Mouse (Mus musculus): ENCODE results near the gene Ifit3b. TPM values are rescaled to one million over a fixed set of nuclear protein-coding genes. Genes with fewer than 3 reads are reported as not detected.
"Not testable (repeated sequence)": the region's sequence is repeated elsewhere in the genome, so short reads cannot be mapped to it uniquely, and the experiment has no call there.

Gene Ifit3b
- polyA plus RNA-seq, 1 experiment from 2014 or later, result 0.49 TPM

DNA sequence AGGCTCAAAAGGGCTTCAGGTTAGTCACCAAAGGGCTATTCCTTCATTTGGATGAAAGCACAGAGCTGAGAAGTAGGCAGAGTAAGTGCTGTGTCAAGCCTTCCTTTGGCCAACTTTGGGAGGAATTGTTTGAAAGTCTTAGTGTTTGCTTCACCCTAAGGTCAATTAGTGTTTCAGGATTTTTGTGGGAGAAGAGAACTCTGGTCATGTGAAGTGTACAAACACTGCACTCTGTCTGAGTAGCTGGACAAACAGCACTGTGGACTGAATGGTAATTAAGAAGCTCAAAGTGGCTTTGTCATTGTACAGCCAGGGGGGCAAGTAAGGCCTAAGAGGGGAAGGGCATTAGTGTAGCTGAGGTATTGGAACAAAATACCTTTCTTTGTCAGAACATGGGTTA is 23.7 kb downstream of the Ifit3b start:
- Histone ChIP-seq H3K4me1 (ENCODE audit: control insufficient read depth, insufficient read depth, low read length) (no peaks in the 10 kb centered on the region), H3K9me3 (replicated peaks; ENCODE audit: control insufficient read depth, low read length) (no peaks in the 10 kb centered on the region), H3K9ac (ENCODE audit: low read length) (no peak overlapping the region), H3K27ac (ENCODE audit: low read length) (no peak overlapping the region), H3K36me3 (ENCODE audit: control insufficient read depth, insufficient read depth) (no peaks in the 10 kb centered on the region), H3K4me3 (ENCODE audit: low read length) (no peak overlapping the region), H3K4me2 (ENCODE audit: low read depth, low read length) (no peak overlapping the region), H3K27me3 (ENCODE audit: control insufficient read depth, insufficient read depth, low read length) (no peaks in the 10 kb centered on the region; the same call in 1 of the 2 replicates)
- ATAC-seq (replicated peaks; ENCODE audit: extremely low read depth, insufficient read depth, low FRiP score), result no peak

DNA sequence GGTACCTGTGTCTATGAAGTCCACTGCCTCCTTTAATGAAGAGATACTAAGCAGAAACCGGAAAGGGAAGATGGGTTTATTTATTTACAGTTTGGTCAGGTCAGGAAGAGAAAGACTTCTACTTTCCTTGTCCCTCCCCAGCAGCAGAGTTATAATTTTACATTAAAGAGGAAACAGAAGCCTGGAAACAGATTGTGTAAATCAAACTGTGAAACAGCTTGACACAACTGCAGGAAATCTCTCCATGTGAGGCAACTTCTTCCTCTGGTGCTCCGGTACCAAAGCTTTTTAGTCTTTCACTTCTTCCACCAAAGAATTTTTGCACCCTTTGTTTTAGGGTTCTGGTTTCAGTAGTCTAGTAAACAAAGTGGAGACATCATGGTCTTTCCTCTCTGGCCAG is 25.7 kb downstream of the Ifit3b start:
- H3K27me3 ChIP-seq (ENCODE audit: control insufficient read depth, insufficient read depth, low read length), result no peaks in the 10 kb centered on the region; the same call in 1 of the 2 replicates
- 57% methylated on average over 2 of the region's 2 CpGs for WGBS
- ATAC-seq (replicated peaks; ENCODE audit: extremely low read depth, insufficient read depth, low FRiP score), result no peak
- H3K4me2 ChIP-seq (ENCODE audit: low read depth, low read length), result no peak overlapping the region
- no peaks in the 10 kb centered on the region for H3K36me3 ChIP-seq (ENCODE audit: control insufficient read depth, insufficient read depth)
- H3K9ac ChIP-seq (ENCODE audit: low read length), result no peak overlapping the region
- no peak overlapping the region for H3K4me3 ChIP-seq (ENCODE audit: low read length)
- no peaks in the 10 kb centered on the region for H3K9me3 ChIP-seq (replicated peaks; ENCODE audit: control insufficient read depth, low read length)
- no peaks in the 10 kb centered on the region for H3K4me1 ChIP-seq (ENCODE audit: control insufficient read depth, insufficient read depth, low read length)
- no peak overlapping the region for H3K27ac ChIP-seq (ENCODE audit: low read length)

DNA sequence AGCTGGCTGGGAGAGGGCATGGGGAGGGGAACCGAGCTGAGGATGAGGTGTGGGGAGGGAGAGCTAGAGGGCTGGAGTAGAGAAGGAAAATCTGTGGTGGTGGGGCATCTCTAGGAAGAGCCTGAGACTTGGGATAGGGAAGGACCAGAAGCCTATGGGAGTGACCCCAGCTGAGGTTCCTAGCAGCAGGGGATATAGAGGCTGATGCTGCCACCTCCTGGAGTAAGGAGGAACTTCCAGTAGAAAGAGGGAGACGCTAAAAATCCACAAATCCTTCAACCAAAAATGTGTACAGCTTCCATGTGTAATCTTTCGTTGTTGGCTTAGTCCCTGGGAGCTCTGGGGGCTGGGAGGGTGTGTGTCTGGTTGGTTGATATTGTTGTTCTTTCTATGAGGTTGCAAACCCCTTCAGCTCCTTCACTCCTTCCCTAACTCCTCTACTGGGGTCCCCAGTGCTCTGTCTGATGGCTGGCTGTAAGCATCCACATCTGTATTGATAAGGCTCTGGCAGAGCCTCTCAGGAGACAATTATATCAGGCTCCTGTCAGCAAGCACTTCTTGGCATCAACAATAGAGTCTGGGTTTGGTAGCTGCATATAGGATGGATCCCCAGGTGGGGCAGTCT is 29.3 kb downstream of the Ifit3b start:
- Histone ChIP-seq H3K27ac (ENCODE audit: low read length) (no peak overlapping the region), H3K27me3 (ENCODE audit: control insufficient read depth, insufficient read depth, low read length) (no peaks in the 10 kb centered on the region), H3K4me1 (ENCODE audit: control insufficient read depth, insufficient read depth, low read length) (no peaks in the 10 kb centered on the region), H3K4me2 (ENCODE audit: low read depth, low read length) (no peak overlapping the region), H3K36me3 (ENCODE audit: control insufficient read depth, insufficient read depth) (no peaks in the 10 kb centered on the region), H3K4me3 (ENCODE audit: low read length) (no peak overlapping the region), H3K9ac (ENCODE audit: low read length) (no peak overlapping the region), H3K9me3 (replicated peaks; ENCODE audit: control insufficient read depth, low read length) (no peaks in the 10 kb centered on the region)
- peak; percentile 65; the same call in 1 of the 2 replicates for ATAC-seq (replicated peaks; ENCODE audit: extremely low read depth, insufficient read depth, low FRiP score)
- 11% methylated on average over 3 of the region's 3 CpGs for WGBS

DNA sequence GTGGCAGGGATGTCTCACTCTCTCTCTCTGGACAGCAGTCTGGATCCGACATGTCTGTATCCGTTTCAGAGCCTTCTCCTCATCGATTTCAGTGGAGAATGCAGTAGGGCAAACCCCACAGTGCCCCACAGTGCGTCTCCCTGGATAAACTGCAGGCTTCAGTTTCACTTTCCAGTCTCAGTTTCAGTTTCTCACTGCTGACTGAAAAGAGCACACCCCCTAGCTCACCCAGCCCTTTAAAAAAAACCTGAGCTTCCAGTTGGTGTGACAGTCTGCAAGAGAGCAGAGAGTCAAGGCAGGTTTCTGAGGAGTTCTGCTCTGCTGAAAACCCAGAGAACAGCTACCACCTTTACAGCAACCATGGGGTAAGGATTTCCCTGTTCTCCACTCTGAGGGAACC is 32.9 kb downstream of the Ifit3b start, which contains the start of the genes Ifit1bl2 and Ifit1:
Ifit1bl2 (minus strand) TSS at position 121 of the 400 bp plus-strand sequence.
Ifit1 (plus strand) TSS at position 249 of the 400 bp plus-strand sequence.
- Histone ChIP-seq H3K36me3 (ENCODE audit: control insufficient read depth, insufficient read depth) (no peaks in the 10 kb centered on the region), H3K27me3 (ENCODE audit: control insufficient read depth, insufficient read depth, low read length) (no peaks in the 10 kb centered on the region), H3K9me3 (replicated peaks; ENCODE audit: control insufficient read depth, low read length) (no peaks in the 10 kb centered on the region), H3K4me1 (ENCODE audit: control insufficient read depth, insufficient read depth, low read length) (no peaks in the 10 kb centered on the region), H3K4me3 (ENCODE audit: low read length) (peak within 1 kb of the TSS; percentile 9; the same call in 1 of the 2 replicates), H3K27ac (ENCODE audit: low read length) (no peak within 1 kb of the TSS), H3K4me2 (ENCODE audit: low read depth, low read length) (peak within 1 kb of the TSS; percentile 53), H3K9ac (ENCODE audit: low read length) (peak within 1 kb of the TSS; percentile 21; the same call in 1 of the 2 replicates)
- 25% methylated on average over 4 of the region's 4 CpGs for WGBS
- ATAC-seq (replicated peaks; ENCODE audit: extremely low read depth, insufficient read depth, low FRiP score), result no peak

DNA sequence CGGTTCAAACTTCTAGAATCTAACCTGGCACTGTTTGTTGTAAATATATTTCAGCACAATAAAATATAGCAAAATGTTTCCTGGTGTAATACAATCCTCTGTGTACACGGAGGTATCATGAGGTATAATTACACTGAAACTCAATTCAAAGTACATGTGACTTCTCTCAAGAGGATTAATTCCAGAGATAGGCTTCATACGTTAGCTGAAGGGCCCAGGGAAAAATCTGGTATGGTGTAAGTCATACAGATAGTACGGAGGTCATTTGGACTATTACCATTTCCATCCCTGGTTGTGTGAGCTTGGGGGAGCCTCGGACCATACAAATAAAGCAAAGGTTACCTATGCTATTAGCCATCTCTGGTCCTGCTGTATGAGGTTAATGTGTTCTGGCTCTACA is 34.8 kb downstream of the Ifit3b start:
- ATAC-seq (replicated peaks; ENCODE audit: extremely low read depth, insufficient read depth, low FRiP score), result no peak
- Histone ChIP-seq H3K9me3 (replicated peaks; ENCODE audit: control insufficient read depth, low read length) (no peaks in the 10 kb centered on the region), H3K27me3 (ENCODE audit: control insufficient read depth, insufficient read depth, low read length) (no peaks in the 10 kb centered on the region), H3K36me3 (ENCODE audit: control insufficient read depth, insufficient read depth) (no peaks in the 10 kb centered on the region), H3K4me3 (ENCODE audit: low read length) (no peak overlapping the region), H3K4me1 (ENCODE audit: control insufficient read depth, insufficient read depth, low read length) (no peaks in the 10 kb centered on the region), H3K4me2 (ENCODE audit: low read depth, low read length) (no peak overlapping the region), H3K27ac (ENCODE audit: low read length) (no peak overlapping the region), H3K9ac (ENCODE audit: low read length) (no peak overlapping the region)
- 60% methylated on average over 5 of the region's 5 CpGs for WGBS

DNA sequence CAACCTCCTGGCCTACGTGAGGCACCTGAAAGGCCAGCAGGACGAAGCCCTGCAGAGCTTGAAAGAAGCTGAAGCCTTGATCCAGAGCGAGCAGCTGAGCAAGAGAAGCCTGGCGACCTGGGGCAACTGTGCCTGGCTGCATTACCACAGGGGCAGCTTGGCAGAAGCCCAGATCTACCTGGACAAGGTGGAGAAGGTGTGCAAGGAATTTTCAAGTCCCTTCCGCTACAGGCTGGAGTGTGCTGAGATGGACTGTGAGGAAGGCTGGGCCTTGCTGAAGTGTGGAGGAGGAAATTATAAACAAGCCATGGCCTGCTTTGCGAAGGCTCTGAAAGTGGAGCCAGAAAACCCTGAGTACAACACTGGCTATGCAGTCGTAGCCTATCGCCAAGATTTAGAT is 39.9 kb downstream of the Ifit3b start:
- H3K4me3 ChIP-seq (ENCODE audit: low read length); H3K9me3 ChIP-seq (replicated peaks; ENCODE audit: control insufficient read depth, low read length); H3K4me2 ChIP-seq (ENCODE audit: low read depth, low read length); ATAC-seq (replicated peaks; ENCODE audit: extremely low read depth, insufficient read depth, low FRiP score); H3K27me3 ChIP-seq (ENCODE audit: control insufficient read depth, insufficient read depth, low read length); H3K36me3 ChIP-seq (ENCODE audit: control insufficient read depth, insufficient read depth); H3K9ac ChIP-seq (ENCODE audit: low read length); H3K27ac ChIP-seq (ENCODE audit: low read length); H3K4me1 ChIP-seq (ENCODE audit: control insufficient read depth, insufficient read depth, low read length): not testable (repeated sequence)
- whole genome bisulfite sequencing, result 84% methylated on average over 6 of the region's 8 CpGs

DNA sequence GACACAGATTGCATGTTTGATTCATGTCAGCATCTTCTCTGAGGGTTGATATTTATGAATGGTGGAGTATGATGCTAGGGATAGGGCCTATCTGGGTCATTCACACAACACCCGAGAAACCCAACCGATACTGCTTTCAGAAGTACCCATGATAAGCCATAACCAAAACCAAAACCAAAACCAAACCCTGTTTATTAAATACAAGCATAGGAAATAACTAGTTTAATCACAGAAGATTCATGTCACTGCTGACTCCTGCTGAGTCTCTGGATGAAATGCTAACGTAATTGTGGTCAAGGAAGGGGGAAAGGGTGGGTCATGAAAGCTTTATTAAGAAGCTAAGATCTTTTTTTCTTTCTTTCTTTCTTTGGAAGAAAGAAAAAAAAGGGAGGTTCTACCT is 42.5 kb downstream of the Ifit3b start:
- H3K4me1 ChIP-seq (ENCODE audit: control insufficient read depth, insufficient read depth, low read length), result no peaks in the 10 kb centered on the region
- no peak for ATAC-seq (replicated peaks; ENCODE audit: extremely low read depth, insufficient read depth, low FRiP score)
- H3K36me3 ChIP-seq (ENCODE audit: control insufficient read depth, insufficient read depth), result no peaks in the 10 kb centered on the region
- no peak overlapping the region for H3K27ac ChIP-seq (ENCODE audit: low read length)
- no peak overlapping the region for H3K4me3 ChIP-seq (ENCODE audit: low read length)
- no peaks in the 10 kb centered on the region for H3K9me3 ChIP-seq (replicated peaks; ENCODE audit: control insufficient read depth, low read length)
- no peak overlapping the region for H3K4me2 ChIP-seq (ENCODE audit: low read depth, low read length)
- no peaks in the 10 kb centered on the region for H3K27me3 ChIP-seq (ENCODE audit: control insufficient read depth, insufficient read depth, low read length)
- H3K9ac ChIP-seq (ENCODE audit: low read length), result no peak overlapping the region
- 88% methylated on average over 3 of the region's 3 CpGs for WGBS

DNA sequence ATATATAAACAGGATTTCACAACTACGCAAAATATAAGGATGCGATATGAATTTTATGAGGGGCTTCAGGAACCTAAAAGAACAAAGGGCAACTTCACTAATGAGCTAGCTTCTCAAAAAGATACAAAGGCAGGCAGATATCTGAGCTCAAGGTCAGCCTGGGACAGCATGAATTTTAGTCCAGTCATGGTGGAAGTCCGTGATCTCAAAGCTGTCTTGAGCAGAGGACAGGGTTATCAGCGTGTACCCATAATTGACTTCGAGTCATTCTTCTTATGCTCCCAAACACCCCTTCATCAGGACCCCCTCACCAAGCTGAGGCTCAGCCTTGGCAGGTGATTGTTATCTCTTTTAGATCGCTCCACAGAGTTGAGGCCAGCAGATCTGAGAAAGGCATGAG is 43.2 kb downstream of the Ifit3b start:
- Histone ChIP-seq H3K4me2 (ENCODE audit: low read depth, low read length) (no peak overlapping the region), H3K4me1 (ENCODE audit: control insufficient read depth, insufficient read depth, low read length) (no peaks in the 10 kb centered on the region), H3K27ac (ENCODE audit: low read length) (no peak overlapping the region), H3K27me3 (ENCODE audit: control insufficient read depth, insufficient read depth, low read length) (no peaks in the 10 kb centered on the region), H3K4me3 (ENCODE audit: low read length) (no peak overlapping the region), H3K9me3 (replicated peaks; ENCODE audit: control insufficient read depth, low read length) (no peaks in the 10 kb centered on the region), H3K36me3 (ENCODE audit: control insufficient read depth, insufficient read depth) (no peaks in the 10 kb centered on the region), H3K9ac (ENCODE audit: low read length) (no peak overlapping the region)
- no peak for ATAC-seq (replicated peaks; ENCODE audit: extremely low read depth, insufficient read depth, low FRiP score)
- WGBS, result 73% methylated on average over 6 of the region's 6 CpGs

DNA sequence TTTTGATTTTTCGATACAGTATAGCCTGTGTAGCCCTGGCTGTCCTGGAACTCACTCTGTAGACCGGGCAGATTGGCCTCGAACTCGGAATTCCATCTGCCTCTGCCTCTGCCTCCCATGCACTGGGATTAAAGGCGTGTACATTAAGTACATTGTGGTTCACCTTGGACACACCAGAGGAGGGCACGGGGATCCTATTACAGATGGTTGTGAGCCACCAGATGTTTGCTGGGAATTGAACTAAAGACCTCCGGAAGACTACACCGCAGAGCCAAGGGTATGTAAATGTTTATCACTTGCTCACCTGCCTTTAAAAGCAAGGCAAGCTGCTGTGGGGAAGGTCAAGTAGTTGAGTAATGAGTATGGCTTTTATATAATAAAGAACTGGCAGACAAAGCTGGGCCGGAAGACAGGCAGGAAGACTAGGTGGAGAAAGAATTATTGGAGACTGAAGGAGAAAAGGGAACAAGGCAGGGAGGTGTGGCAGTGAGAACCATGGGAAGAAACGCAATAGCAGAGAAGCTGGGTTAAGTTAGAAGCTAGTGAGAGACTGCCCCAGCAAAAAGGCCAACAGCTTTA is 47.5 kb downstream of the Ifit3b start:
- ATAC-seq (replicated peaks; ENCODE audit: extremely low read depth, insufficient read depth, low FRiP score), result no peak
- H3K27me3 ChIP-seq (ENCODE audit: control insufficient read depth, insufficient read depth, low read length), result no peaks in the 10 kb centered on the region
- H3K9me3 ChIP-seq (replicated peaks; ENCODE audit: control insufficient read depth, low read length), result no peaks in the 10 kb centered on the region
- H3K27ac ChIP-seq (ENCODE audit: low read length), result no peak overlapping the region
- 82% methylated on average over 10 of the region's 10 CpGs for WGBS
- H3K4me1 ChIP-seq (ENCODE audit: control insufficient read depth, insufficient read depth, low read length), result peaks cover 6% of the 10 kb centered on the region
- no peak overlapping the region for H3K4me2 ChIP-seq (ENCODE audit: low read depth, low read length)
- no peaks in the 10 kb centered on the region for H3K36me3 ChIP-seq (ENCODE audit: control insufficient read depth, insufficient read depth)
- H3K9ac ChIP-seq (ENCODE audit: low read length), result no peak overlapping the region
- no peak overlapping the region for H3K4me3 ChIP-seq (ENCODE audit: low read length)
